Mouse (Mus musculus): ENCODE measurements around the gene Zmiz1. TPM values are rescaled to one million over a fixed set of nuclear protein-coding genes. Genes with fewer than 3 reads are reported as not detected.

Gene Zmiz1
- polyA plus RNA-seq, 1 experiment from 2014 or later = 31.3 TPM

GRCm38 (mm10) chr14:25488097-25488613 lies 29.2 kb downstream of the Zmiz1 start:
- 15% methylated on average over 6 of the region's 6 CpGs for WGBS
- Histone ChIP-seq H3K4me3 (ENCODE audit: control insufficient read depth in 1 of 2, insufficient read depth in 1 of 2, low read depth in 1 of 2, low read length in 2 of 2) (no peak overlapping the region), H3K9ac (ENCODE audit: low read length) (peak overlapping the region; percentile 66), H3K27ac (replicated peaks in 1 of 2; ENCODE audit: control insufficient read depth in 1 of 2, insufficient read depth in 1 of 2, low read depth in 2 of 2, low read length in 2 of 2) (peak overlapping the region; percentile 92 to 93), H3K9me3 (ENCODE audit: control insufficient read depth, low read length) (no peaks in the 10 kb centered on the region), H3K4me2 (ENCODE audit: low read length) (peak overlapping the region; percentile 34), H3K4me1 (ENCODE audit: control insufficient read depth in 2 of 2, insufficient read depth in 2 of 2, low read length in 2 of 2) (peaks cover 91 to 98% of the 10 kb centered on the region in 2 experiments), H3K27me3 (ENCODE audit: control insufficient read depth, insufficient read depth, low read length) (no peaks in the 10 kb centered on the region), H3K36me3 (ENCODE audit: control insufficient read depth, insufficient read depth, low read length) (no peaks in the 10 kb centered on the region)
- ATAC-seq (ENCODE audit: insufficient number of reproducible peaks, insufficient read depth, low FRiP score, low read depth) = peak; percentile 62

GRCm38 (mm10) chr14:25489336-25490078 lies 30.5 kb downstream of the Zmiz1 start:
- no peak overlapping the region for H3K4me3 ChIP-seq (ENCODE audit: control insufficient read depth in 1 of 2, insufficient read depth in 1 of 2, low read depth in 1 of 2, low read length in 2 of 2)
- H3K9me3 ChIP-seq (ENCODE audit: control insufficient read depth, low read length) = no peaks in the 10 kb centered on the region
- WGBS = 62% methylated on average over 6 of the region's 6 CpGs
- H3K9ac ChIP-seq (ENCODE audit: low read length) = no peak overlapping the region
- H3K27me3 ChIP-seq (ENCODE audit: control insufficient read depth, insufficient read depth, low read length) = no peaks in the 10 kb centered on the region
- no peak overlapping the region for H3K4me2 ChIP-seq (ENCODE audit: low read length)
- peaks cover 86 to 98% of the 10 kb centered on the region in 2 experiments for H3K4me1 ChIP-seq (ENCODE audit: control insufficient read depth in 2 of 2, insufficient read depth in 2 of 2, low read length in 2 of 2)
- no peak for ATAC-seq (ENCODE audit: insufficient number of reproducible peaks, insufficient read depth, low FRiP score, low read depth)
- no peaks in the 10 kb centered on the region for H3K36me3 ChIP-seq (ENCODE audit: control insufficient read depth, insufficient read depth, low read length)
- peak overlapping the region; percentile 92 to 93 for H3K27ac ChIP-seq (replicated peaks in 1 of 2; ENCODE audit: control insufficient read depth in 1 of 2, insufficient read depth in 1 of 2, low read depth in 2 of 2, low read length in 2 of 2)

GRCm38 (mm10) chr14:25491961-25492360 lies 33.0 kb downstream of the Zmiz1 start:
- Histone ChIP-seq H3K4me3 (ENCODE audit: control insufficient read depth in 1 of 2, insufficient read depth in 1 of 2, low read depth in 1 of 2, low read length in 2 of 2) (no peak overlapping the region), H3K9me3 (ENCODE audit: control insufficient read depth, low read length) (no peaks in the 10 kb centered on the region), H3K4me1 (ENCODE audit: control insufficient read depth in 2 of 2, insufficient read depth in 2 of 2, low read length in 2 of 2) (peaks cover 83 to 98% of the 10 kb centered on the region in 2 experiments), H3K27me3 (ENCODE audit: control insufficient read depth, insufficient read depth, low read length) (no peaks in the 10 kb centered on the region), H3K9ac (ENCODE audit: low read length) (no peak overlapping the region), H3K4me2 (ENCODE audit: low read length) (no peak overlapping the region), H3K36me3 (ENCODE audit: control insufficient read depth, insufficient read depth, low read length) (no peaks in the 10 kb centered on the region), H3K27ac (replicated peaks in 1 of 2; ENCODE audit: control insufficient read depth in 1 of 2, insufficient read depth in 1 of 2, low read depth in 2 of 2, low read length in 2 of 2) (no peak overlapping the region; a peak in 1 of 4 replicates)
- no peak for ATAC-seq (ENCODE audit: insufficient number of reproducible peaks, insufficient read depth, low FRiP score, low read depth)
- 53% methylated on average over 5 of the region's 5 CpGs for WGBS

GRCm38 (mm10) chr14:25492567-25493279 lies 33.7 kb downstream of the Zmiz1 start:
- no peak for ATAC-seq (ENCODE audit: insufficient number of reproducible peaks, insufficient read depth, low FRiP score, low read depth)
- no peaks in the 10 kb centered on the region for H3K9me3 ChIP-seq (ENCODE audit: control insufficient read depth, low read length)
- H3K36me3 ChIP-seq (ENCODE audit: control insufficient read depth, insufficient read depth, low read length) = no peaks in the 10 kb centered on the region
- peaks cover 83 to 98% of the 10 kb centered on the region in 2 experiments for H3K4me1 ChIP-seq (ENCODE audit: control insufficient read depth in 2 of 2, insufficient read depth in 2 of 2, low read length in 2 of 2)
- peak overlapping the region in 1 of 2 experiments; percentile 19; a peak in 1 of 4 replicates for H3K27ac ChIP-seq (replicated peaks in 1 of 2; ENCODE audit: control insufficient read depth in 1 of 2, insufficient read depth in 1 of 2, low read depth in 2 of 2, low read length in 2 of 2)
- no peak overlapping the region for H3K9ac ChIP-seq (ENCODE audit: low read length)
- 70% methylated on average over 11 of the region's 11 CpGs for WGBS
- H3K4me3 ChIP-seq (ENCODE audit: control insufficient read depth in 1 of 2, insufficient read depth in 1 of 2, low read depth in 1 of 2, low read length in 2 of 2) = no peak overlapping the region
- no peaks in the 10 kb centered on the region for H3K27me3 ChIP-seq (ENCODE audit: control insufficient read depth, insufficient read depth, low read length)
- no peak overlapping the region for H3K4me2 ChIP-seq (ENCODE audit: low read length)

GRCm38 (mm10) chr14:25493301-25494241 lies 34.6 kb downstream of the Zmiz1 start:
- Histone ChIP-seq H3K9ac (ENCODE audit: low read length) (no peak overlapping the region), H3K27ac (replicated peaks in 1 of 2; ENCODE audit: control insufficient read depth in 1 of 2, insufficient read depth in 1 of 2, low read depth in 2 of 2, low read length in 2 of 2) (peak overlapping the region in 1 of 2 experiments; percentile 19; a peak in 1 of 4 replicates)
- 62% methylated on average over 22 of the region's 22 CpGs for WGBS

GRCm38 (mm10) chr14:25494778-25495177 lies 35.8 kb downstream of the Zmiz1 start:
- 55% methylated on average over 3 of the region's 3 CpGs for WGBS
- ATAC-seq (ENCODE audit: insufficient number of reproducible peaks, insufficient read depth, low FRiP score, low read depth) = no peak
- Histone ChIP-seq H3K27me3 (ENCODE audit: control insufficient read depth, insufficient read depth, low read length) (no peaks in the 10 kb centered on the region), H3K9me3 (ENCODE audit: control insufficient read depth, low read length) (no peaks in the 10 kb centered on the region), H3K4me1 (ENCODE audit: control insufficient read depth in 2 of 2, insufficient read depth in 2 of 2, low read length in 2 of 2) (peaks cover 75 to 98% of the 10 kb centered on the region in 2 experiments), H3K9ac (ENCODE audit: low read length) (no peak overlapping the region), H3K4me2 (ENCODE audit: low read length) (no peak overlapping the region), H3K36me3 (ENCODE audit: control insufficient read depth, insufficient read depth, low read length) (no peaks in the 10 kb centered on the region), H3K27ac (replicated peaks in 1 of 2; ENCODE audit: control insufficient read depth in 1 of 2, insufficient read depth in 1 of 2, low read depth in 2 of 2, low read length in 2 of 2) (0 out of 4 replicates have a peak overlapping the region, but pooled peaks of 1 of the 2 experiments have one; percentile 6), H3K4me3 (ENCODE audit: control insufficient read depth in 1 of 2, insufficient read depth in 1 of 2, low read depth in 1 of 2, low read length in 2 of 2) (no peak overlapping the region)

More at GRCm38 (mm10) chr14:25493301-25494241, 34.6 kb downstream of the Zmiz1 start:
- H3K36me3 ChIP-seq (ENCODE audit: control insufficient read depth, insufficient read depth, low read length) = no peaks in the 10 kb centered on the region
- H3K27me3 ChIP-seq (ENCODE audit: control insufficient read depth, insufficient read depth, low read length) = no peaks in the 10 kb centered on the region
- H3K4me3 ChIP-seq (ENCODE audit: control insufficient read depth in 1 of 2, insufficient read depth in 1 of 2, low read depth in 1 of 2, low read length in 2 of 2) = no peak overlapping the region
- H3K4me2 ChIP-seq (ENCODE audit: low read length) = no peak overlapping the region
- no peaks in the 10 kb centered on the region for H3K9me3 ChIP-seq (ENCODE audit: control insufficient read depth, low read length)
- H3K4me1 ChIP-seq (ENCODE audit: control insufficient read depth in 2 of 2, insufficient read depth in 2 of 2, low read length in 2 of 2) = peaks cover 81 to 98% of the 10 kb centered on the region in 2 experiments
- ATAC-seq (ENCODE audit: insufficient number of reproducible peaks, insufficient read depth, low FRiP score, low read depth) = no peak

GRCm38 (mm10) chr14:25496116-25496515 lies 37.1 kb downstream of the Zmiz1 start:
- H3K4me2 ChIP-seq (ENCODE audit: low read length) = no peak overlapping the region
- 75% methylated on average over 2 of the region's 2 CpGs for WGBS
- no peaks in the 10 kb centered on the region for H3K36me3 ChIP-seq (ENCODE audit: control insufficient read depth, insufficient read depth, low read length)
- no peaks in the 10 kb centered on the region for H3K27me3 ChIP-seq (ENCODE audit: control insufficient read depth, insufficient read depth, low read length)
- no peak for ATAC-seq (ENCODE audit: insufficient number of reproducible peaks, insufficient read depth, low FRiP score, low read depth)
- no peaks in the 10 kb centered on the region for H3K9me3 ChIP-seq (ENCODE audit: control insufficient read depth, low read length)
- peaks cover 74 to 98% of the 10 kb centered on the region in 2 experiments for H3K4me1 ChIP-seq (ENCODE audit: control insufficient read depth in 2 of 2, insufficient read depth in 2 of 2, low read length in 2 of 2)
- H3K27ac ChIP-seq (replicated peaks in 1 of 2; ENCODE audit: control insufficient read depth in 1 of 2, insufficient read depth in 1 of 2, low read depth in 2 of 2, low read length in 2 of 2) = peak overlapping the region in 1 of 2 experiments; percentile 73; a peak in 1 of 4 replicates
- H3K9ac ChIP-seq (ENCODE audit: low read length) = no peak overlapping the region
- H3K4me3 ChIP-seq (ENCODE audit: control insufficient read depth in 1 of 2, insufficient read depth in 1 of 2, low read depth in 1 of 2, low read length in 2 of 2) = no peak overlapping the region
